Mouse (Mus musculus) layer of hippocampus, adult 2 months (tissue): ENCODE results near the gene Ralgps1. TPM values are rescaled to one million over a fixed set of nuclear protein-coding genes. Genes with fewer than 3 reads are reported as not detected.

Source experiments
- DNase-seq, 2 experiments: peaks; one replicate each; pipeline ENCODE4 v3.0.0; 2022; ENCODE audit warnings: low spot score in 2 of 2
- H3K27ac ChIP-seq: fragments of 200-600 bp; 2 replicates; pipeline ENCODE4 v1.8.1; 2022
- H3K4me3 ChIP-seq: fragments of 200-600 bp; 2 replicates; pipeline ENCODE4 v1.8.1; 2022; ENCODE audit warnings: mild to moderate bottlenecking
- CTCF ChIP-seq: fragments of 200-600 bp; conservative IDR thresholded peaks from 2 replicates; pipeline ENCODE4 v1.8.1; 2022; ENCODE audit warnings: antibody characterized with exemption, mild to moderate bottlenecking, moderate library complexity
- total RNA-seq, 2 experiments: library from RNA; stranded (reverse); gene quantifications; 2 replicates each; pipeline ENCODE4 v1.2.3; 2021

Gene Ralgps1
- total RNA-seq, 2 experiments from 2014 or later = 68.2 TPM

DNA sequence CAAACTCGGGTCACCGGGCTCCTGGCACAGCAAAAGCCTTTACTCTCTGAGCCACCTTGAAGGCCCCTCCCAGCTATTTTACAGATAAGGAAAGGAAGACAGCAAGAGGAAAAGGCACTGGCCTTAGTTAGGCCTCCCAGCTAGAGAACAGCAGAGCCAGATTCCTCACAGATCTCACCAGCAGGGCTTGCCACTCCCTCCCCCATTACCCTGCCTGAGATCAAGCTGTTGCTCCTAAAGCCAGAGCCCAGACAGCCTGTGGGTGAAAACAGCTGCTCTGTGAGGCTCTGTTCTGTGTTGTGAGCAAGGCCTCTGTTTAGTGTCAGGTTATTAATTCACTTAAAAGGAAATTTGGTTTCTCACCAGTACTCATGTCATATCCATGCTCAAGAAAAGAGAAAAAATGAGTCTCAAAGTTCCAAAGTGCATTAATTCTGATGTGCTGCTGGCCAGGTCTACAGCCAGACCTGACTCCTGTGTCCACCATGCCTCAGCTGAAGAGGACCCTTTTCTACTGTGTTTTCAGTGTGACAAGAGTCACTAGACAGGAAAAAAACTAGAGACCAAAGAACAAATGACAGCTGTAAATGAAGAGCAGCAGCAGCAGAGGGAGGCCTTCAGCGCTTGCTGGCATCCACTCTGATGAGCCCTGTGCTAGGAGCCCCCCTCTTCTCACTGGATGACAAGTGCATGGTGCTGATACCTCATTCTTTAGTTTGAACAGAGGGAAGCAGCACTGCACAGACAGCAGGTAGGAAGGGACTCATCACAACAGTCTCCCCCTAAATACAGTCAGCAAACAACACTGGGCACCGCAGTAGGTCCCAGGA lies 55.8 kb downstream of the Ralgps1 start:
- DNase-seq = peak; percentile 58 to 62
- peak overlapping the region; percentile 72 for H3K27ac ChIP-seq
- no peak for TF ChIP-seq CTCF
- H3K4me3 ChIP-seq = no peak overlapping the region

GRCm38 (mm10) chr2:33309426-33309825 lies 61.9 kb downstream of the Ralgps1 start:
- no peak for TF ChIP-seq CTCF
- peak; percentile 49 to 74 for DNase-seq
- Histone ChIP-seq H3K4me3 (no peak overlapping the region), H3K27ac (peak overlapping the region; percentile 67)

DNA sequence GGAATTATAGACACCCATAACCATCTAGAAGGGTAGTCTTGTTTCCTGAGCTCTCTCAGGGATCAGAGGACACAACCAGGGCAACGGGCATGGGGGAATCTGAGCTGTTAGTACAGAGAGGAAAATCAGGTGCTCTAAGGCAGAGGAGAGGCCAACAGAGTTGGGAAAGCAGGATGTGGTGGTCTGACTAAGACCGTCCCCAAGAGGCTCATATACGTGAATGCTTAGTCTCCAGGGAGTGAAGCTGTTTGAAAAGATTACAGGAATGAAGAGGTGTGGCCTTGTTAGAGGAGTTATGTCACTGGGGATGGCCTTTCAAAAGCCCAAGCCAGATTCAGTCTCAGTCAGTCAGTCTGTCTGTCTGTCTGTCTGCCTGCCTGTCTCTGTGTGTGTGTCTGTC lies 64.7 kb downstream of the Ralgps1 start:
- no peak for TF ChIP-seq CTCF
- H3K4me3 ChIP-seq = no peak overlapping the region
- H3K27ac ChIP-seq = no peak overlapping the region
- no peak for DNase-seq

DNA sequence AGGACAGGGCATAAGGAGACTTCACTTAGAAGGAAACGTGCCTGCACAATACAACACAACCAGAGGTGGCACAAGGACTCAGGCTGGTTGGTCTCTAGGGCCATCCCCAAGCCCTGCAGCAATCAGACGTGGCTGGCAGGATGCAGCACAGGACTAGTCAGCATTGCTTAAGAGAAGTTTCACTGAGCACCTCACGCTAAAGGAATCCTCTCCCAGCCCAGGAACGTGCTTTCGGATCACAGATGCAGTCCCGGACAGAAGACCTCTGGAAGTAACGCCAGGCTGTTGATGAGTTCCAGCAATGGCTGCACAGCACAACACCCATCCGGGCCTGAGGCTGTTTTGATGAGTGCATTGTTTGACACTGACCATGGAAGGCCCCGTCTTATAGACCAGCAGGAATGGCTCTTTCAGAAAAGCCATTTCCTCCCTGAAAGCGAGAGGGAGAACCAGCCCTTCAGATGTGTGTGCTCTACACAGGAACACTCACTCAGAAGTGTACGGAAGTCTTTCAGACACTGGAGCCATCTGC lies 67.8 kb downstream of the Ralgps1 start:
- TF ChIP-seq CTCF = no peak
- Histone ChIP-seq H3K4me3 (no peak overlapping the region), H3K27ac (peak overlapping the region; percentile 24; the same call in 1 of the 2 replicates)
- no peak for DNase-seq

DNA sequence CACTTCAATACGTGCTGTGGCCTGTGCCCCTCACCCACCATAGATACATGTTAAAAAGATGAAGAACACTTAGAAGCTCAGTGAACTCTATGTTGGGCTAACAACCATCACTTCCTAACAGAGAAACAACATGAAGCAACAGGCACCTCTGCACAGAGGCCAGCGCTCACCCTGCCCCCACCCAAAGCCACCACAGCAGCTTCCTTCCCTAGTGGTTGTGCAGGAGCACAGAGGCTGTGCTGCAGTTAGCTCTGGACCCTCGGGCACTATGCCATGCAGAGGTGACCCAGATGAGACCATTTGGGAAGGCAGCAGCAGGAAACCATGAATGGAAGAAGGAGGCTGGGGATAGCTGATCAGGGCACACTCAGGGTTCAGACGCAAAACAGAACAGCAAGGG lies 68.5 kb downstream of the Ralgps1 start:
- H3K27ac ChIP-seq = no peak overlapping the region
- no peak for TF ChIP-seq CTCF
- DNase-seq = no peak
- no peak overlapping the region for H3K4me3 ChIP-seq

DNA sequence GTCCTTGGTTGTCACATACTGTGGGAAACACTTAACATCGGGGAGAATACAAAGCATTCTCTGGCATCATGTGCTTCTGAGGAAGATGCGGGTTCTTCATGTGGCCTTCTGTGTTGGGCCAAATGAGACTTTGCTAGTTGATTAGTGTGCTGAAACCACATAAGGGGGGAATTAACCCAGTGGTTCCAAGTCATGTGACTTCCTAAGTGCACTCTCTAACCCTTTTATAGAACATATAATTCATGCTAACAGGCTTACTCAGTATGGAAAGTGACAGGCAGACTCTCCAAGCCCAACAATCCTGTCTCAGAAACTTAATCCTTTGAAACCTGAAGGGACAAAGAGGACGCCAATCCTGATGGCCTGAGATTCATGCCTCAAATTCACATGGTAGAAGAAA lies 68.9 kb downstream of the Ralgps1 start:
- DNase-seq = no peak
- H3K27ac ChIP-seq = no peak overlapping the region
- H3K4me3 ChIP-seq = no peak overlapping the region
- no peak for TF ChIP-seq CTCF

GRCm38 (mm10) chr2:33300371-33301046 lies 70.8 kb downstream of the Ralgps1 start:
- Histone ChIP-seq H3K27ac (peak overlapping the region; percentile 43; the same call in 1 of the 2 replicates), H3K4me3 (no peak overlapping the region)
- peak in 1 of 2 experiments; percentile 37 for DNase-seq
- no peak for TF ChIP-seq CTCF

GRCm38 (mm10) chr2:33298928-33299327 lies 72.4 kb downstream of the Ralgps1 start:
- DNase-seq = no peak
- TF ChIP-seq CTCF = no peak
- Histone ChIP-seq H3K27ac (no peak overlapping the region), H3K4me3 (no peak overlapping the region)

DNA sequence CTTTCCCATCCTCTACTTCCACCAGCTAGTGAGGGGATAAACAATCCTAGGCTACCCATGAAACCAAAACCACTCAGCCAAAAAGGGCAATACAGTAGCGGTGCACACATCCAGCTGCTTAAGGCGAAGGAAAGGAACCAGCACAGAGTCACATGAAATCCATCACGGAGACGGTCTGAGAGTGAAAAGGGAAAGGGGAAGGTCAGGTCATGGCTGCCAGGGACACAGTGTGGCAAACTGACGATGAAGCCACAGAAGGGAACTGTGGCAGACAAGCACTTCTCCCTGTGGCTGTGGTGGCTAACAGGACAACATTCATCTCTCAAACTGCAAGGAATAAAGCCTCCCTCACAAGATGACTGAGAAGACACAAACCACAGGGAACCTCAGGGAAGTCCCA lies 76.2 kb downstream of the Ralgps1 start:
- H3K4me3 ChIP-seq = no peak overlapping the region
- H3K27ac ChIP-seq = no peak overlapping the region
- DNase-seq = no peak
- no peak for TF ChIP-seq CTCF

DNA sequence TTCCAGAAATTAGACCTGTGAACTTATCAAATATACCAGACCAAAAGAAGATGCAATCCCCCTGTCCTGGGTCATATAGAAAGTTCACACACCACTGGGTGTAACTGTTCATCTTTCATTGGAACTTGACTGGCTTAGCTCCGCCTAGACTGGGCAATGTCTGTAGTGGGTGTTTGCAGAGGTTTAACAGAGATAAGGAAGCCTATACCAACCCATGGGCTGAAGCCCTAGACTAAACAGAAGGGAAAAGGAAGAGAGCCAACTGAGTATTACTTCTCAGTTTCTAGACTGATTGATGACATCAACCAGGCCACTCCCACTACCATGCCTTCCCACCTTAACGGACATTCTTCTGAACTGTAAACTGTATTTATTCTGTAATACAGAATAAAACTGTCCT lies 79.2 kb downstream of the Ralgps1 start:
- Histone ChIP-seq H3K4me3 (no peak overlapping the region), H3K27ac (no peak overlapping the region)
- TF ChIP-seq CTCF = no peak
- no peak for DNase-seq

GRCm38 (mm10) chr2:33290491-33290890 lies 80.8 kb downstream of the Ralgps1 start:
- no peak for DNase-seq
- H3K27ac ChIP-seq = no peak overlapping the region
- no peak overlapping the region for H3K4me3 ChIP-seq
- TF ChIP-seq CTCF = no peak

- no peak overlapping the region for H3K4me3 ChIP-seq
- TF ChIP-seq CTCF = no peak
- no peak for DNase-seq
- H3K27ac ChIP-seq = no peak overlapping the region
Observed at GRCm38 (mm10) chr2:33288837-33289236, 82.4 kb downstream of the Ralgps1 start.

GRCm38 (mm10) chr2:33283674-33284073 lies 87.6 kb downstream of the Ralgps1 start:
- Histone ChIP-seq H3K4me3 (no peak overlapping the region), H3K27ac (no peak overlapping the region)
- no peak for TF ChIP-seq CTCF
- DNase-seq = no peak
